Mouse (Mus musculus) lung, adult 2 months (tissue): ENCODE results near the gene Specc1.

Experiments used
- CTCF ChIP-seq: fragments of 200-500 bp; IDR thresholded peaks from 2 replicates; pipeline ENCODE4 v1.5.1; 2011; ENCODE audit warnings: mild to moderate bottlenecking, low read length, control low read depth; ENCODE audit not compliant: insufficient read depth
- POLR2A ChIP-seq: fragments of 200-500 bp; IDR thresholded peaks from 2 replicates; pipeline ENCODE4 v1.6.1; 2011; ENCODE audit warnings: low read depth, mild to moderate bottlenecking, control low read depth, low read length, borderline replicate concordance; ENCODE audit errors: extremely low read depth

- TF ChIP-seq CTCF (no peak), POLR2A (no peak)
Measured at GRCm38 (mm10) chr11:62223962-62224361, 267.4 kb downstream of the Specc1 start.
